ENCODE assay signal across 12 mouse cellular contexts in the genomic region with DNA sequence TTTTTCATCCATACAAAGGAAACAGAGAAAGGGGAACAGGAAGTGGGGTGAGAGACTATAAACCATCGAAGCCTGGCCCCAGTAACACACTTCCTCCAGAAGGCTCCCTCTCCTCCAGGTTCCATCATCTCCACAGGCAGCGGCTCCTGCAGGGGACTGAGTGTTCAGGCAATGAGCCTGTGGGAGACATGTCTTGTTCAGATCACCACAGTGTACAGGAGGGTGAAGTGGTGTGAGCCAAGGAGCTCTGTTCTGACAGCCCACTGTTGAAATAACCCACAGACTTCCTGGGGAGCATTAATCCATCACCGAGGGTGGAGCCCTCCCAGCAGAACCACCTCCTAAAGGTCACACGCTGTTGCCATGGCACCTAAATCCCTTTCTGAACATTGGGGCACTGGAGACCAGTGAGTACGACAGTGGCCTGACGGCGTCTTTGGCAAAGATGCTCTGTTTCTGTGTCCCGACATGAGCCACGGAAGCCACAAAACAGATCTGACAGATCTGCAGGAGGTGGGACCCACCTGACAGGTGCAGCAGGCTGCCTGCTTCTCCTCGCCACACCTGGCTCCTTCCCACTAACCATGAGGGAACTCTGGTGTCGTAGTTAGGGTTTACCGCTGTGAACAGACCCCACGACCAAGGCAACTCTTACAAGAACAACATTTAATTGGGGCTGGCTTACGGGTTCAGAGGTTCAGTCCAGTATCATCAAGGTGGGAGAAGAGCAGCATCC.
DNase-seq lines count a peak whose midpoint lies in the region; ATAC-seq and TF ChIP-seq lines count a peak whose summit lies in the region.
"Had no signal": no experiment of that assay in that cellular context is flagged by ENCODE, and none has a peak within 500 bp of the region (broad histone marks: within the 10 kb centered on the region; RNA-seq: fewer than 3 reads in every experiment).

No protein-coding gene starts in this region.

- H3K9ac ChIP-seq in midbrain, embryonic 15.5 days = no peak overlapping the region
- no peak overlapping the region for H3K9ac ChIP-seq in forebrain, postnatal 0 days
- H3K9ac ChIP-seq: heart, embryonic 15.5 days had no signal

- 65% methylated on average over 14 of the region's 14 CpGs for WGBS in midbrain, embryonic 10.5 days
- WGBS in midbrain, embryonic 15.5 days = 56% methylated on average over 14 of the region's 14 CpGs
- 68% methylated on average over 14 of the region's 14 CpGs for WGBS in forebrain, postnatal 0 days

- H3K27ac ChIP-seq in midbrain, embryonic 10.5 days (replicated peaks) = peak overlapping the region; percentile 28; the same call in 1 of the 2 replicates
- no peak overlapping the region for H3K27ac ChIP-seq in midbrain, embryonic 15.5 days
- H3K27ac ChIP-seq in forebrain, postnatal 0 days (ENCODE audit: low read depth, low read length) = no peak overlapping the region
- H3K27ac ChIP-seq: embryonic facial prominence, embryonic 12.5 days; heart, embryonic 15.5 days had no signal

- H3K36me3 ChIP-seq in midbrain, embryonic 10.5 days = no peaks in the 10 kb centered on the region
- no peaks in the 10 kb centered on the region for H3K36me3 ChIP-seq in midbrain, embryonic 15.5 days (replicated peaks)
- H3K36me3 ChIP-seq in forebrain, postnatal 0 days (ENCODE audit: insufficient read depth) = no peaks in the 10 kb centered on the region
- H3K36me3 ChIP-seq: embryonic facial prominence, embryonic 12.5 days; heart, embryonic 15.5 days had no signal

- H3K27me3 ChIP-seq in midbrain, embryonic 10.5 days (ENCODE audit: low read depth, poor library complexity, severe bottlenecking) = no peaks in the 10 kb centered on the region
- H3K27me3 ChIP-seq in midbrain, embryonic 15.5 days (replicated peaks) = no peaks in the 10 kb centered on the region
- no peaks in the 10 kb centered on the region for H3K27me3 ChIP-seq in forebrain, postnatal 0 days (ENCODE audit: insufficient read depth, low read length)
- H3K27me3 ChIP-seq: embryonic facial prominence, embryonic 12.5 days; heart, embryonic 15.5 days had no signal

- H3K4me3 ChIP-seq in midbrain, embryonic 10.5 days = no peak overlapping the region
- no peak overlapping the region for H3K4me3 ChIP-seq in midbrain, embryonic 15.5 days
- H3K4me3 ChIP-seq in forebrain, postnatal 0 days (ENCODE audit: low read depth, low read length) = no peak overlapping the region
- H3K4me3 ChIP-seq: embryonic facial prominence, embryonic 12.5 days; heart, embryonic 15.5 days had no signal

- ATAC-seq in midbrain, embryonic 15.5 days (replicated peaks) = no peak
- ATAC-seq in forebrain, postnatal 0 days = no peak

- peaks cover 19% of the 10 kb centered on the region for H3K4me1 ChIP-seq in midbrain, embryonic 10.5 days
- 0 out of 2 replicates have a peak, but pooled peaks cover 4% of the 10 kb centered on the region for H3K4me1 ChIP-seq in midbrain, embryonic 15.5 days
- no peaks in the 10 kb centered on the region for H3K4me1 ChIP-seq in forebrain, postnatal 0 days (ENCODE audit: insufficient read depth)
- H3K4me1 ChIP-seq: heart, embryonic 15.5 days had no signal

- no peaks in the 10 kb centered on the region for H3K9me3 ChIP-seq in midbrain, embryonic 10.5 days (replicated peaks)
- no peaks in the 10 kb centered on the region for H3K9me3 ChIP-seq in midbrain, embryonic 15.5 days
- no peaks in the 10 kb centered on the region for H3K9me3 ChIP-seq in forebrain, postnatal 0 days (ENCODE audit: low read length)
- H3K9me3 ChIP-seq: embryonic facial prominence, embryonic 12.5 days; heart, embryonic 15.5 days had no signal

- no peak overlapping the region for H3K4me2 ChIP-seq in midbrain, embryonic 15.5 days
- no peak overlapping the region for H3K4me2 ChIP-seq in forebrain, postnatal 0 days (ENCODE audit: low read depth)
- H3K4me2 ChIP-seq: embryonic facial prominence, embryonic 12.5 days; heart, embryonic 15.5 days had no signal

- DNase-seq in heart, adult 11 months = peak; percentile 93
- DNase-seq in heart, adult 9 months (ENCODE audit: low spot score in 2 of 2) = no peak
- DNase-seq in midbrain, embryonic 10.5 days (ENCODE audit: low spot score) = no peak
- peak; percentile 47 for DNase-seq in naive thymus-derived CD4-positive, alpha-beta T cell, adult 2 months (ENCODE audit: low read depth)
- DNase-seq in natural killer cell, adult 2 months (ENCODE audit: low spot score in 2 of 2) = no peak
- DNase-seq in forebrain, postnatal 0 days = no peak
- no peak for DNase-seq in ovary, adult 18-20 months (ENCODE audit: low spot score)
- DNase-seq: kidney, postnatal 25 days; right cerebral cortex, adult 18-20 months had no signal

- TF ChIP-seq CTCF in forebrain, postnatal 0 days (IDR thresholded peaks at IDR 0.05; ENCODE audit: low read depth) = no peak

Comparison
In these comparisons a context has a peak if more than half of its experiments do, and no peak if none do; other contexts are left out.
1. DNase-seq: peak in heart, adult 11 months (single experiment) and naive thymus-derived CD4-positive, alpha-beta T cell, adult 2 months (single experiment); none in heart, adult 9 months (0 of 2), midbrain, embryonic 10.5 days (single experiment), natural killer cell, adult 2 months (0 of 2), forebrain, postnatal 0 days (single experiment) and ovary, adult 18-20 months (single experiment).